Mouse (Mus musculus) intestine, postnatal 0 days (tissue): Measurements from ENCODE around the gene Plcb3. TPM values are rescaled to one million over a fixed set of nuclear protein-coding genes. Genes with fewer than 3 reads are reported as not detected.

Experiments used
- ATAC-seq: fragments of 200-750 bp; cut with Nextera tagmentation; 2 replicates; pipeline ENCODE4 v1.8.0; 2017; ENCODE audit warnings: mild to moderate bottlenecking, moderate TSS enrichment, moderate library complexity
- H3K27ac ChIP-seq: fragments of 300-500 bp; sonication (generic); 2 replicates; pipeline ENCODE4 v1.5.1; 2014; ENCODE audit warnings: mild to moderate bottlenecking, low read depth, low read length, moderate library complexity
- H3K27me3 ChIP-seq: fragments of 300-500 bp; sonication (generic); replicated peaks from 2 replicates; pipeline ENCODE4 v1.6.1; 2014; ENCODE audit warnings: low read length, mixed read lengths; ENCODE audit not compliant: control insufficient read depth, insufficient read depth
- H3K36me3 ChIP-seq: fragments of 300-500 bp; sonication (generic); 2 replicates; pipeline ENCODE4 v1.6.1; 2014; ENCODE audit warnings: mild to moderate bottlenecking, moderate library complexity; ENCODE audit not compliant: control insufficient read depth, insufficient read depth
- H3K4me1 ChIP-seq: fragments of 300-500 bp; sonication (generic); replicated peaks from 2 replicates; pipeline ENCODE4 v1.6.1; 2014; ENCODE audit warnings: antibody characterized with exemption, low read length, mixed read lengths; ENCODE audit not compliant: control insufficient read depth, insufficient read depth
- H3K4me2 ChIP-seq: fragments of 300-500 bp; sonication (generic); replicated peaks from 2 replicates; pipeline ENCODE4 v1.6.1; 2014; ENCODE audit warnings: low read depth, mild to moderate bottlenecking, moderate library complexity
- H3K4me3 ChIP-seq: fragments of 300-500 bp; sonication (generic); 2 replicates; pipeline ENCODE4 v1.5.1; 2014; ENCODE audit warnings: low read depth, low read length
- H3K9ac ChIP-seq: fragments of 300-500 bp; sonication (generic); 2 replicates; pipeline ENCODE4 v1.6.1; 2014; ENCODE audit warnings: mild to moderate bottlenecking, low read depth, low read length
- H3K9me3 ChIP-seq: fragments of 300-500 bp; sonication (generic); 2 replicates; pipeline ENCODE4 v1.6.1; 2016; ENCODE audit warnings: mixed run types; ENCODE audit not compliant: control insufficient read depth
- CTCF ChIP-seq: sonication (generic); IDR thresholded peaks from 2 replicates; pipeline ENCODE4 v1.5.1; 2016; ENCODE audit warnings: low read depth, mild to moderate bottlenecking, control low read depth, antibody characterized with exemption, moderate library complexity
- WGBS: fragments of 180-500 bp; shearing (Covaris S2); extraction: QIAGEN DNeasy Blood & Tissue Kit; methylation state at CpG from one replicate; pipeline ENCODE4 v1.1.7; 2014; 5-methylcytosine and 5-hydroxymethylcytosine counted together
- polyA plus RNA-seq: library from polyadenylated mRNA; unstranded; fragments of >200 nt; fragmentation: Nextera tagmentation; extraction: Ambion mirVana; gene quantifications from 2 replicates; pipeline ENCODE4 v1.2.1, GENCODE M21; 2015

Gene Plcb3
- polyA plus RNA-seq, 1 experiment from 2014 or later: 107 TPM

- Histone ChIP-seq H3K27ac (peak overlapping the region; percentile 92), H3K36me3 (peaks cover 29% of the 10 kb centered on the region), H3K27me3 (no peaks in the 10 kb centered on the region), H3K4me2 (peak overlapping the region; percentile 77), H3K4me1 (peaks cover 6% of the 10 kb centered on the region; the same call in 1 of the 2 replicates), H3K9ac (peak overlapping the region; percentile 63), H3K9me3 (no peaks in the 10 kb centered on the region), H3K4me3 (peak overlapping the region; percentile 56)
- under 1% methylated on average over 28 of the region's 28 CpGs for WGBS
- no peak for TF ChIP-seq CTCF
- ATAC-seq: peak; percentile 2; the same call in 1 of the 2 replicates
Measured at GRCm38 (mm10) chr19:6950613-6951153, 25.6 kb downstream of the Plcb3 start.

- Histone ChIP-seq H3K27ac (0 out of 2 replicates have a peak overlapping the region, but pooled peaks have one; percentile 11), H3K4me2 (peak overlapping the region; percentile 77), H3K36me3 (peaks cover 22% of the 10 kb centered on the region), H3K9me3 (no peaks in the 10 kb centered on the region), H3K27me3 (no peaks in the 10 kb centered on the region), H3K9ac (0 out of 2 replicates have a peak overlapping the region, but pooled peaks have one; percentile 63), H3K4me1 (peaks cover 6% of the 10 kb centered on the region; the same call in 1 of the 2 replicates), H3K4me3 (no peak overlapping the region; the same call in 1 of the 2 replicates)
- no peak for ATAC-seq
- WGBS: 41% methylated on average over 5 of the region's 5 CpGs
- no peak for TF ChIP-seq CTCF
Measured at GRCm38 (mm10) chr19:6949951-6950350, 26.3 kb downstream of the Plcb3 start.

- H3K27me3 ChIP-seq: no peaks in the 10 kb centered on the region
- H3K4me2 ChIP-seq: peak overlapping the region; percentile 27; the same call in 1 of the 2 replicates
- H3K36me3 ChIP-seq: peaks cover 21% of the 10 kb centered on the region
- 57% methylated on average over 5 of the region's 5 CpGs for WGBS
- H3K4me1 ChIP-seq: peaks cover 6% of the 10 kb centered on the region; the same call in 1 of the 2 replicates
- H3K9ac ChIP-seq: no peak overlapping the region
- H3K4me3 ChIP-seq: no peak overlapping the region
- TF ChIP-seq CTCF: no peak
- no peaks in the 10 kb centered on the region for H3K9me3 ChIP-seq
- ATAC-seq: peak; percentile 20; the same call in 1 of the 2 replicates
- 0 out of 2 replicates have a peak overlapping the region, but pooled peaks have one; percentile 11 for H3K27ac ChIP-seq
Measured at GRCm38 (mm10) chr19:6949532-6949931, 26.7 kb downstream of the Plcb3 start.

- H3K9ac ChIP-seq: no peak overlapping the region
- TF ChIP-seq CTCF: no peak
- H3K27ac ChIP-seq: no peak overlapping the region
- peaks cover 7% of the 10 kb centered on the region for H3K36me3 ChIP-seq
- no peak for ATAC-seq
- peaks cover 5% of the 10 kb centered on the region; the same call in 1 of the 2 replicates for H3K4me1 ChIP-seq
- 78% methylated on average over 4 of the region's 4 CpGs for WGBS
- no peaks in the 10 kb centered on the region for H3K27me3 ChIP-seq
- no peak overlapping the region for H3K4me3 ChIP-seq
- no peaks in the 10 kb centered on the region for H3K9me3 ChIP-seq
- no peak overlapping the region for H3K4me2 ChIP-seq
Measured at GRCm38 (mm10) chr19:6948186-6948585, 28.1 kb downstream of the Plcb3 start.

GRCm38 (mm10) chr19:6947742-6948141, 28.5 kb downstream of the Plcb3 start:
- Histone ChIP-seq H3K4me2 (no peak overlapping the region), H3K9ac (no peak overlapping the region), H3K27ac (no peak overlapping the region), H3K4me1 (peaks cover under 1% of the 10 kb centered on the region; the same call in 1 of the 2 replicates), H3K9me3 (no peaks in the 10 kb centered on the region), H3K36me3 (0 out of 2 replicates have a peak, but pooled peaks cover 3% of the 10 kb centered on the region), H3K27me3 (no peaks in the 10 kb centered on the region), H3K4me3 (no peak overlapping the region)
- no peak for ATAC-seq
- TF ChIP-seq CTCF: no peak
- 45% methylated on average over 4 of the region's 4 CpGs for WGBS

GRCm38 (mm10) chr19:6943709-6944108, 32.6 kb downstream of the Plcb3 start:
- H3K27ac ChIP-seq: no peak overlapping the region
- no peak overlapping the region for H3K9ac ChIP-seq
- no peak overlapping the region for H3K4me3 ChIP-seq
- H3K4me1 ChIP-seq: no peaks in the 10 kb centered on the region
- TF ChIP-seq CTCF: no peak
- H3K4me2 ChIP-seq: no peak overlapping the region
- no peak for ATAC-seq
- H3K27me3 ChIP-seq: no peaks in the 10 kb centered on the region
- H3K36me3 ChIP-seq: peaks cover 3% of the 10 kb centered on the region; the same call in 1 of the 2 replicates
- WGBS: 90% methylated on average over 6 of the region's 6 CpGs
- H3K9me3 ChIP-seq: no peaks in the 10 kb centered on the region
